Mouse (Mus musculus): ENCODE data around the gene Ache.

DNA sequence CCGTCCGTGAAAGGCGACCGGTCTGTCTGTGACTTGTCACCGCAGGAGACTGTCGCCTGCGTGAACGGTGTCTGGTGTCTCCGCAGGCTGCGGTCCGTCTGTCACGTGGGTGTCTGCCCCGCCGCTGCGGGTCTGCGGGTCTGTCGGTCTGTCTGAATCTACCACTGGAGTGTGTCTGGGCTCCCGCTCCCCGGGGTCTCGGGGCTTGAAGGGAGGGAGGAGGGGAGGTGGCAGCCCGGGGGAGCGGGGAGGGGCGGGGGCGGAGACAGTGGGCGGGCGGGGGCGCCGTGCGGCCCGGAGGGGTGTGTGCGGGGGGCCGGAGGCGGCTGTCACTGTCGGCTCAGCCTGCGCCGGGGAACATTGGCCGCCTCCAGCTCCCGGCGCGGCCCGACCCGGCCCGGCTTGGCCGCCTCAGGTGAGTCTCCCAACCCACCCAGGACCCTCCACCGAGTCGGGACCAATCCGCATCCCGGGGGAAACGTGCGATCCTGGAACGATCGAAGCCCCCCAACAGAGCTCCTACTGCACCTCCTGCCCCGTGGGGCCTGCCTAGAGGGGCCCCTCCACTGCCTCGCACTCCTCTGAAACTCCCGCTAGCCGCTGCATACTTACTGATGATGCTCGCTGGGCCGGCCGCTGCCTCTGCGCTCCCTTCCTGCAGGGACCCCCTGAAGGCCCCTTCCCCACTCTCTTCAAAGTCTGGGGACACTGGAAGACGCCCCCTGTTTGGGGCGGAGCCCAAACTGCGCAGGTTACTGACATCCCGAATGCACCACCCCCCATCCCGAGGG is 829 bp downstream of the Ache start:
- TF ChIP-seq CTCF (IDR thresholded peaks at IDR 0.05; ENCODE audit: extremely low read depth, insufficient read depth, low read length) (no peak), POLR2A (IDR thresholded peaks at IDR 0.05; ENCODE audit: extremely low read depth, insufficient read depth, low read length) (no peak; the same call in 1 of the 2 replicates)

Measured in cortical plate, adult 2 months (tissue).